Mouse (Mus musculus) liver, embryonic 15.5 days (tissue): Measurements from ENCODE around the gene Rpl7a. TPM values are rescaled to one million over a fixed set of nuclear protein-coding genes. Genes with fewer than 3 reads are reported as not detected.

Source experiments
- ATAC-seq: fragments of 200-750 bp; cut with Nextera tagmentation; 2 replicates; pipeline ENCODE4 v1.8.0; 2017; ENCODE audit warnings: moderate number of reproducible peaks, mild to moderate bottlenecking, moderate library complexity; ENCODE audit not compliant: insufficient read depth
- H3K27ac ChIP-seq: fragments of 300-500 bp; sonication (generic); replicated peaks from 2 replicates; pipeline ENCODE4 v1.5.1; 2015; ENCODE audit warnings: mild to moderate bottlenecking, inconsistent platforms
- H3K27me3 ChIP-seq: fragments of 300-500 bp; sonication (generic); 2 replicates; pipeline ENCODE4 v1.6.1; 2015; ENCODE audit warnings: mild to moderate bottlenecking, inconsistent platforms
- H3K36me3 ChIP-seq: fragments of 300-500 bp; sonication (generic); replicated peaks from 2 replicates; pipeline ENCODE4 v1.6.1; 2015; ENCODE audit warnings: moderate library complexity, mild to moderate bottlenecking, inconsistent platforms
- H3K4me1 ChIP-seq: fragments of 300-500 bp; sonication (generic); replicated peaks from 2 replicates; pipeline ENCODE4 v1.6.1; 2015; ENCODE audit warnings: inconsistent platforms
- H3K4me2 ChIP-seq: fragments of 300-500 bp; sonication (generic); 2 replicates; pipeline ENCODE4 v1.6.1; 2015; ENCODE audit warnings: moderate library complexity, mild to moderate bottlenecking, inconsistent platforms
- H3K4me3 ChIP-seq: fragments of 300-500 bp; sonication (generic); replicated peaks from 2 replicates; pipeline ENCODE4 v1.5.1; 2015; ENCODE audit warnings: mild to moderate bottlenecking, inconsistent platforms
- H3K9ac ChIP-seq: fragments of 300-500 bp; sonication (generic); 2 replicates; pipeline ENCODE4 v1.6.1; 2015; ENCODE audit warnings: moderate library complexity, mild to moderate bottlenecking, inconsistent platforms
- H3K9me3 ChIP-seq: fragments of 300-500 bp; sonication (generic); replicated peaks from 2 replicates; pipeline ENCODE4 v1.6.1; 2016; ENCODE audit warnings: inconsistent platforms
- WGBS: fragments of 180-500 bp; shearing (Covaris S2); methylation state at CpG from one replicate; pipeline ENCODE4 v1.1.7; 2015; ENCODE audit warnings: mixed read lengths; ENCODE audit not compliant: insufficient replicate concordance; 5-methylcytosine and 5-hydroxymethylcytosine counted together
- polyA plus RNA-seq: library from polyadenylated mRNA; unstranded; fragments of >200 nt; fragmentation: Nextera tagmentation; extraction: Ambion mirVana; gene quantifications from 2 replicates; pipeline ENCODE4 v1.2.1, GENCODE M21; 2015

Rpl7a gene
- polyA plus RNA-seq, 1 experiment from 2014 or later, result 352 TPM

GRCm38 (mm10) chr2:26936425-26936824 is 25.9 kb downstream of the Rpl7a start:
- Histone ChIP-seq H3K27ac (no peak overlapping the region), H3K9me3 (no peaks in the 10 kb centered on the region), H3K9ac (no peak overlapping the region), H3K4me3 (no peak overlapping the region), H3K36me3 (peaks cover 3% of the 10 kb centered on the region; the same call in 1 of the 2 replicates), H3K27me3 (no peaks in the 10 kb centered on the region), H3K4me2 (no peak overlapping the region), H3K4me1 (peaks cover 33% of the 10 kb centered on the region)
- ATAC-seq, result no peak
- 5% methylated on average over 1 of the region's 1 CpGs for WGBS

GRCm38 (mm10) chr2:26941539-26941938 is 31.0 kb downstream of the Rpl7a start:
- H3K9ac ChIP-seq, result no peak overlapping the region
- H3K9me3 ChIP-seq, result no peaks in the 10 kb centered on the region
- no peaks in the 10 kb centered on the region for H3K36me3 ChIP-seq
- 0 out of 2 replicates have a peak, but pooled peaks have one; percentile 28 for ATAC-seq
- H3K4me2 ChIP-seq, result no peak overlapping the region
- no peak overlapping the region for H3K27ac ChIP-seq
- no peak overlapping the region for H3K4me3 ChIP-seq
- no peaks in the 10 kb centered on the region for H3K4me1 ChIP-seq
- no peaks in the 10 kb centered on the region for H3K27me3 ChIP-seq
- WGBS, result 19% methylated on average over 5 of the region's 5 CpGs

- H3K9ac ChIP-seq, result no peak overlapping the region
- no peak overlapping the region for H3K4me2 ChIP-seq
- no peak for ATAC-seq
- H3K27me3 ChIP-seq, result no peaks in the 10 kb centered on the region
- 41% methylated on average over 3 of the region's 3 CpGs for WGBS
- no peaks in the 10 kb centered on the region for H3K36me3 ChIP-seq
- H3K4me1 ChIP-seq, result no peaks in the 10 kb centered on the region
- no peak overlapping the region for H3K27ac ChIP-seq
- no peaks in the 10 kb centered on the region for H3K9me3 ChIP-seq
- H3K4me3 ChIP-seq, result no peak overlapping the region
Observed at GRCm38 (mm10) chr2:26943253-26943652, 32.7 kb downstream of the Rpl7a start.

- ATAC-seq, result no peak
Observed at GRCm38 (mm10) chr2:26950411-26950810, 39.8 kb downstream of the Rpl7a start.

GRCm38 (mm10) chr2:26951346-26951905 is 40.9 kb downstream of the Rpl7a start:
- H3K9me3 ChIP-seq, result no peaks in the 10 kb centered on the region
- H3K4me3 ChIP-seq, result no peak overlapping the region
- no peak overlapping the region for H3K9ac ChIP-seq
- H3K4me2 ChIP-seq, result no peak overlapping the region
- ATAC-seq, result no peak
- H3K27ac ChIP-seq, result no peak overlapping the region
- WGBS, result 83% methylated on average over 8 of the region's 8 CpGs
- H3K27me3 ChIP-seq, result no peaks in the 10 kb centered on the region
- H3K36me3 ChIP-seq, result peaks cover 59% of the 10 kb centered on the region
- no peaks in the 10 kb centered on the region; the same call in 1 of the 2 replicates for H3K4me1 ChIP-seq

More at GRCm38 (mm10) chr2:26950411-26950810, 39.8 kb downstream of the Rpl7a start:
- Histone ChIP-seq H3K27ac (no peak overlapping the region), H3K4me3 (no peak overlapping the region), H3K36me3 (peaks cover 49% of the 10 kb centered on the region), H3K4me1 (no peaks in the 10 kb centered on the region), H3K4me2 (no peak overlapping the region), H3K9ac (no peak overlapping the region), H3K27me3 (no peaks in the 10 kb centered on the region), H3K9me3 (no peaks in the 10 kb centered on the region)
- 59% methylated on average over 2 of the region's 2 CpGs for WGBS

- ATAC-seq, result no peak
- Histone ChIP-seq H3K4me1 (no peaks in the 10 kb centered on the region; the same call in 1 of the 2 replicates), H3K4me3 (no peak overlapping the region), H3K36me3 (peaks cover 67% of the 10 kb centered on the region), H3K9me3 (no peaks in the 10 kb centered on the region), H3K9ac (no peak overlapping the region), H3K27ac (no peak overlapping the region), H3K4me2 (no peak overlapping the region), H3K27me3 (no peaks in the 10 kb centered on the region)
- 69% methylated on average over 4 of the region's 4 CpGs for WGBS
Observed at GRCm38 (mm10) chr2:26952193-26952592, 41.6 kb downstream of the Rpl7a start.

GRCm38 (mm10) chr2:26952866-26953265 is 42.3 kb downstream of the Rpl7a start:
- Histone ChIP-seq H3K4me2 (no peak overlapping the region), H3K9me3 (no peaks in the 10 kb centered on the region), H3K36me3 (peaks cover 73% of the 10 kb centered on the region), H3K27ac (no peak overlapping the region), H3K27me3 (no peaks in the 10 kb centered on the region), H3K4me1 (peaks cover 2% of the 10 kb centered on the region; the same call in 1 of the 2 replicates), H3K9ac (no peak overlapping the region), H3K4me3 (no peak overlapping the region)
- ATAC-seq, result no peak
- 81% methylated on average over 8 of the region's 8 CpGs for WGBS

GRCm38 (mm10) chr2:26954735-26955395 is 44.3 kb downstream of the Rpl7a start:
- H3K27me3 ChIP-seq, result no peaks in the 10 kb centered on the region
- no peak overlapping the region for H3K9ac ChIP-seq
- no peak for ATAC-seq
- H3K4me2 ChIP-seq, result no peak overlapping the region
- H3K36me3 ChIP-seq, result peaks cover 85% of the 10 kb centered on the region
- H3K4me1 ChIP-seq, result peaks cover 4% of the 10 kb centered on the region; the same call in 1 of the 2 replicates
- 76% methylated on average over 2 of the region's 2 CpGs for WGBS
- H3K4me3 ChIP-seq, result no peak overlapping the region
- no peaks in the 10 kb centered on the region for H3K9me3 ChIP-seq
- H3K27ac ChIP-seq, result no peak overlapping the region

- no peak overlapping the region for H3K4me2 ChIP-seq
- WGBS, result 76% methylated on average over 12 of the region's 12 CpGs
- H3K27me3 ChIP-seq, result no peaks in the 10 kb centered on the region
- H3K9me3 ChIP-seq, result no peaks in the 10 kb centered on the region
- peaks cover 10% of the 10 kb centered on the region for H3K4me1 ChIP-seq
- H3K36me3 ChIP-seq, result peaks cover 92% of the 10 kb centered on the region
- no peak overlapping the region for H3K4me3 ChIP-seq
- ATAC-seq, result peak; percentile 72
- peak overlapping the region; percentile 45 for H3K27ac ChIP-seq
- no peak overlapping the region for H3K9ac ChIP-seq
Observed at GRCm38 (mm10) chr2:26956811-26957487, 46.4 kb downstream of the Rpl7a start.

GRCm38 (mm10) chr2:26957488-26957859 is 46.9 kb downstream of the Rpl7a start:
- Histone ChIP-seq H3K4me3 (no peak overlapping the region), H3K36me3 (peaks cover 91% of the 10 kb centered on the region), H3K4me2 (no peak overlapping the region), H3K27ac (peak overlapping the region; percentile 45), H3K9me3 (no peaks in the 10 kb centered on the region), H3K9ac (no peak overlapping the region), H3K4me1 (peaks cover 15% of the 10 kb centered on the region), H3K27me3 (no peaks in the 10 kb centered on the region)
- ATAC-seq, result peak; percentile 40
- 77% methylated on average over 2 of the region's 2 CpGs for WGBS

GRCm38 (mm10) chr2:26960756-26961155 is 50.2 kb downstream of the Rpl7a start:
- Histone ChIP-seq H3K4me2 (no peak overlapping the region), H3K36me3 (peaks cover 59% of the 10 kb centered on the region), H3K27me3 (no peaks in the 10 kb centered on the region), H3K4me1 (peaks cover 35% of the 10 kb centered on the region), H3K27ac (no peak overlapping the region), H3K9ac (no peak overlapping the region), H3K4me3 (no peak overlapping the region), H3K9me3 (no peaks in the 10 kb centered on the region)
- no peak for ATAC-seq
- 68% methylated on average over 4 of the region's 4 CpGs for WGBS
